Mouse (Mus musculus): ENCODE results near the gene Npepl1. TPM values are rescaled to one million over a fixed set of nuclear protein-coding genes. Genes with fewer than 3 reads are reported as not detected.

The Npepl1 gene
- polyA plus RNA-seq, 1 experiment = 90.9 TPM

GRCm38 (mm10) chr2:174121411-174121947 lies 11.3 kb downstream of the Npepl1 start:
- H3K27ac ChIP-seq (ENCODE audit: insufficient read depth, low read depth, low read length) = no peak overlapping the region
- H3K4me3 ChIP-seq (ENCODE audit: low read depth, low read length) = no peak overlapping the region
- no peaks in the 10 kb centered on the region for H3K4me1 ChIP-seq (ENCODE audit: control insufficient read depth, insufficient read depth, insufficient read length, low read length)
- TF ChIP-seq CTCF (IDR thresholded peaks at IDR 0.05; ENCODE audit: extremely low read depth, insufficient read length, insufficient replicate concordance, low read depth, low read length) = no peak
- TF ChIP-seq POLR2A (IDR thresholded peaks at IDR 0.05; ENCODE audit: low read depth, low read length) = no peak
- H3K27me3 ChIP-seq (ENCODE audit: control insufficient read depth, insufficient read depth, low read length) = no peaks in the 10 kb centered on the region
- WGBS = 86% methylated on average over 12 of the region's 12 CpGs
- H3K36me3 ChIP-seq (ENCODE audit: control insufficient read depth, insufficient read depth, low read length) = peaks cover 54% of the 10 kb centered on the region

GRCm38 (mm10) chr2:174122331-174122730 lies 12.2 kb downstream of the Npepl1 start:
- Histone ChIP-seq H3K27ac (ENCODE audit: insufficient read depth, low read depth, low read length) (no peak overlapping the region), H3K27me3 (ENCODE audit: control insufficient read depth, insufficient read depth, low read length) (no peaks in the 10 kb centered on the region), H3K36me3 (ENCODE audit: control insufficient read depth, insufficient read depth, low read length) (peaks cover 49% of the 10 kb centered on the region), H3K4me1 (ENCODE audit: control insufficient read depth, insufficient read depth, insufficient read length, low read length) (no peaks in the 10 kb centered on the region), H3K4me3 (ENCODE audit: low read depth, low read length) (no peak overlapping the region)
- 95% methylated on average over 2 of the region's 2 CpGs for WGBS
- TF ChIP-seq CTCF (IDR thresholded peaks at IDR 0.05; ENCODE audit: extremely low read depth, insufficient read length, insufficient replicate concordance, low read depth, low read length) (no peak), POLR2A (IDR thresholded peaks at IDR 0.05; ENCODE audit: low read depth, low read length) (no peak)

- Histone ChIP-seq H3K27me3 (ENCODE audit: control insufficient read depth, insufficient read depth, low read length) (no peaks in the 10 kb centered on the region), H3K4me3 (ENCODE audit: low read depth, low read length) (no peak overlapping the region), H3K4me1 (ENCODE audit: control insufficient read depth, insufficient read depth, insufficient read length, low read length) (no peaks in the 10 kb centered on the region), H3K36me3 (ENCODE audit: control insufficient read depth, insufficient read depth, low read length) (peaks cover 38% of the 10 kb centered on the region), H3K27ac (ENCODE audit: insufficient read depth, low read depth, low read length) (no peak overlapping the region)
- 95% methylated on average over 3 of the region's 3 CpGs for WGBS
- TF ChIP-seq POLR2A (IDR thresholded peaks at IDR 0.05; ENCODE audit: low read depth, low read length) (no peak), CTCF (IDR thresholded peaks at IDR 0.05; ENCODE audit: extremely low read depth, insufficient read length, insufficient replicate concordance, low read depth, low read length) (no peak)
Observed at GRCm38 (mm10) chr2:174123731-174124130, 13.6 kb downstream of the Npepl1 start.

- Histone ChIP-seq H3K36me3 (ENCODE audit: control insufficient read depth, insufficient read depth, low read length) (peaks cover 16% of the 10 kb centered on the region), H3K27ac (ENCODE audit: insufficient read depth, low read depth, low read length) (no peak overlapping the region), H3K4me1 (ENCODE audit: control insufficient read depth, insufficient read depth, insufficient read length, low read length) (no peaks in the 10 kb centered on the region), H3K27me3 (ENCODE audit: control insufficient read depth, insufficient read depth, low read length) (no peaks in the 10 kb centered on the region), H3K4me3 (ENCODE audit: low read depth, low read length) (no peak overlapping the region)
- WGBS = 12% methylated on average over 21 of the region's 21 CpGs
- no peak for TF ChIP-seq POLR2A (IDR thresholded peaks at IDR 0.05; ENCODE audit: low read depth, low read length)
- TF ChIP-seq CTCF (IDR thresholded peaks at IDR 0.05; ENCODE audit: extremely low read depth, insufficient read length, insufficient replicate concordance, low read depth, low read length) = no peak
Observed at GRCm38 (mm10) chr2:174126522-174127375, 16.6 kb downstream of the Npepl1 start.

GRCm38 (mm10) chr2:174127376-174127713 lies 17.2 kb downstream of the Npepl1 start:
- 56% methylated on average over 6 of the region's 6 CpGs for WGBS
- no peaks in the 10 kb centered on the region for H3K27me3 ChIP-seq (ENCODE audit: control insufficient read depth, insufficient read depth, low read length)
- TF ChIP-seq CTCF (IDR thresholded peaks at IDR 0.05; ENCODE audit: extremely low read depth, insufficient read length, insufficient replicate concordance, low read depth, low read length) (no peak), POLR2A (IDR thresholded peaks at IDR 0.05; ENCODE audit: low read depth, low read length) (no peak)
- no peak overlapping the region for H3K4me3 ChIP-seq (ENCODE audit: low read depth, low read length)
- H3K36me3 ChIP-seq (ENCODE audit: control insufficient read depth, insufficient read depth, low read length) = peaks cover 14% of the 10 kb centered on the region
- H3K27ac ChIP-seq (ENCODE audit: insufficient read depth, low read depth, low read length) = no peak overlapping the region
- H3K4me1 ChIP-seq (ENCODE audit: control insufficient read depth, insufficient read depth, insufficient read length, low read length) = peaks cover 4% of the 10 kb centered on the region; the same call in 1 of the 2 replicates

GRCm38 (mm10) chr2:174128926-174129325 lies 18.8 kb downstream of the Npepl1 start:
- no peak overlapping the region for H3K27ac ChIP-seq (ENCODE audit: insufficient read depth, low read depth, low read length)
- peaks cover under 1% of the 10 kb centered on the region; the same call in 1 of the 2 replicates for H3K36me3 ChIP-seq (ENCODE audit: control insufficient read depth, insufficient read depth, low read length)
- WGBS = 88% methylated on average over 6 of the region's 6 CpGs
- TF ChIP-seq POLR2A (IDR thresholded peaks at IDR 0.05; ENCODE audit: low read depth, low read length) (no peak), CTCF (IDR thresholded peaks at IDR 0.05; ENCODE audit: extremely low read depth, insufficient read length, insufficient replicate concordance, low read depth, low read length) (no peak)
- no peaks in the 10 kb centered on the region for H3K27me3 ChIP-seq (ENCODE audit: control insufficient read depth, insufficient read depth, low read length)
- no peak overlapping the region for H3K4me3 ChIP-seq (ENCODE audit: low read depth, low read length)
- H3K4me1 ChIP-seq (ENCODE audit: control insufficient read depth, insufficient read depth, insufficient read length, low read length) = peaks cover 8% of the 10 kb centered on the region; the same call in 1 of the 2 replicates

GRCm38 (mm10) chr2:174130468-174131097 lies 20.4 kb downstream of the Npepl1 start:
- WGBS = 86% methylated on average over 8 of the region's 8 CpGs

More at GRCm38 (mm10) chr2:174130468-174131097, 20.4 kb downstream of the Npepl1 start:
- TF ChIP-seq POLR2A (IDR thresholded peaks at IDR 0.05; ENCODE audit: low read depth, low read length) (no peak), CTCF (IDR thresholded peaks at IDR 0.05; ENCODE audit: extremely low read depth, insufficient read length, insufficient replicate concordance, low read depth, low read length) (no peak)
- Histone ChIP-seq H3K27me3 (ENCODE audit: control insufficient read depth, insufficient read depth, low read length) (no peaks in the 10 kb centered on the region), H3K4me3 (ENCODE audit: low read depth, low read length) (no peak overlapping the region), H3K4me1 (ENCODE audit: control insufficient read depth, insufficient read depth, insufficient read length, low read length) (peaks cover 8% of the 10 kb centered on the region; the same call in 1 of the 2 replicates), H3K36me3 (ENCODE audit: control insufficient read depth, insufficient read depth, low read length) (no peaks in the 10 kb centered on the region), H3K27ac (ENCODE audit: insufficient read depth, low read depth, low read length) (no peak overlapping the region)
